Mouse (Mus musculus): ENCODE data around the gene Rars.
A peak's percentile ranks its signal among the peaks of the same experiment; 100 is the strongest.
"Not testable (repeated sequence)": the region's sequence is repeated elsewhere in the genome, so short reads cannot be mapped to it uniquely, and the experiment has no call there.

The Rars gene

DNA sequence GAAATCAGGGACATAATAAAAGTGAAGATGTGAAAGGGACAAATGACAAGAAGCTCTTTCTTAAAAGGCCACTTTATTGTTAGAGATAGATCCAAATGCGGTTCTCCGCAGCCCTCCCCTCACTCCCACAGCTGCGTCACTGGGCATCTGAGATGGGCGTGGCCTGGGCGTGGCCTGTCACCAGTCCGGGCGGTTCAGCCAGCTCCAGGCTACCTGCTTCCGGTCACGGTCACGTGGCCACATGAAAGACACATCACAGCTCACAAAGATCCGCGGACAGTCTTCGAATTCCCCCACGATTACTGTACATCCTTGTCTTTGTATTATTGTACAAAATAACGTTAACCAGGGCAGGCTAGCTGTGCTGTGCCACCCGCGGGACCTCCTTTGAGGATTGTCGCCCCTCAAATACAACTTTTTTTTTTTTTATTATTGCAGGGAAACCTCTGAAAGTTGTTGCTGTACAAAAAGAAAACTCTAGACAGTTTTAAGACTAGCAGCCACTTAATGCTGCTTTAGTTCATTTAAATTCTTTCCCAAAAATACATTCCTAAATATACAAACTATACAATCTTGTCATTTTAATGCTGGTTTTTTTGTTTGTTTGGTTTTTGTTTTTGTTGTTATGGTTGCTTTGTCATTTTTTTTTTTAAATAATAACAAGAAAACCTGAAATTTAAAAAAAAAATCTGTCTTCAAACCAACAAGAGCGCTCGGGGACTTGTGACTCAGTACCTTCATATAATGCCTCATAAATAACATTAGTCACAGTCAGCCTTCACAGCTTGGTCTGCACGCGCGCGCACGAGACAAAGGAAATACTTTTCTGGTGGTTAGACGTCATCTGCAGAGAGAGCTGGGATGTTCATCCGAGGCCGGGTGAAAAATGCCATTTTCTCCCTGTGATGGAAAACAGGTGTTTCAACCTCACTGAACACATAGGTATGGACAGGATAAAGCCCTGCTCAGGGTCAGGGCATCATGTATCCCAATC is 4.3 kb upstream of the Rars start:
- DNase-seq (ENCODE audit: low read depth, low spot score) = peak; percentile 92

DNA sequence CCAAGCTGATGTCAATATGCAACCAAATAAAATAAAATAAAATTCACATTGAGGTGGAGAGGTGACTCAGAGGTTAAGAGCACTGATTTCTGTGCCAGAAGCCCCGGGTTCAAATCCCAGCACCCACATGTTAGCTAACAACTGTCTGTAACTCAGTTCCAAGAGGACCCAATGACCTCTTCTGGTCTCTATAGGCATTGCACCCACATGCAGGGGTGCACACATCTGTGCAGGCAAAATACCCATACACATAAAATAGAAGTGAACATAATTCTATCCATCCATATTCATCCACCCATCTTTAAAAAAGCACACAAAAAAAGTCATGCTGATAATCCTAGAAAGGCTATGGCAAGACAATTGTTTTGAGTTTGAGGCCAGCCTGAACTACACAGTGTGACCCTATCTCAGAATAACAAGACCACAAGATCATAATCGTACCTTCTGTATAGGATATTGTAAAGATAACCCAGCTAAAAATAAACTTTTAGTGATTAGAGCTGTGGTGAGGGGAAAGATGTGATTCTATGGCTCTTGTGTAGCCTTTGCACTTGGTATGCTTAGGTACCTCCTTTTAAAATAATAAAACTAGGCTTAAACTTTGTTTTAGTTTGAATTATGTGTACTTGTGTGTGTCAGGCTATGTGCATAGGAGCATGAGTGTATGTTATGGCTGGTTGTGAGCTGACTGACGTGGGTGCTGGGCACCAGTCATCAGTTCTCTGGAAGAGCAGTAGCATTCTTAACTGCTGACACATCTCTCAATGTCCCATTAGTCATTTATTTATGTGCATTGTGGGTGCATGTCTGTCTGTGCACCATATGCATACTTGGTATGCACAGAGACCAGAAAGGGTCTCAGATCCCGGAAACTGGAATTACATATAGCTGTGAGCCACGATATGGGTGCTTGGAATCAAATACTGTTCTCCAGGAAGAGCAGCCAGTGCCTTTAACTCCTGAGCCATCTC is 3.1 kb upstream of the Rars start:
- no peak for DNase-seq (ENCODE audit: low read depth, low spot score)

- no peak for DNase-seq (ENCODE audit: low read depth, low spot score)
Measured at GRCm38 (mm10) chr11:35833270-35833669, 1.0 kb downstream of the Rars start.

GRCm38 (mm10) chr11:35832139-35832538 is 2.2 kb downstream of the Rars start:
- no peak for DNase-seq (ENCODE audit: low read depth, low spot score)

GRCm38 (mm10) chr11:35827714-35828113 is 6.6 kb downstream of the Rars start:
- DNase-seq (ENCODE audit: low read depth, low spot score) = no peak

DNA sequence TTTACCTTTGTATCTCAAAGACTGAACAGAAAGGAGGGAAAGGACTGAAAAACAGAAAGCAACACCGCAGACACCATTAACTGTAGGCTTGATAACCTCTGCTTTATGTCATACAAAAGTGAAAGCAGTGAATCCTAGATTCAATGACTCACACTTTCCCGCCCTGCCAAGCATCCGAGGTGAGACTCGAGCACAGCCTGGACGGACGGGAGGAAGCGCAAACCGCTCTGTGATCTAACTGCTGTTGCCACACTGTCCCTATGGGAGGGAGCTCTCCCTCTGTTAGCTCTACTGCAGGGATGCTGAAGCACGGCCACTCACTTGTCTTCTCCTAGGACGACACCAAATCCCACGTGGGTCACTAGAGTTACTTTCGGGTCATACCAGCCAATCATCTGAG is 18.0 kb downstream of the Rars start:
- DNase-seq (ENCODE audit: low read depth, low spot score) = no peak

DNA sequence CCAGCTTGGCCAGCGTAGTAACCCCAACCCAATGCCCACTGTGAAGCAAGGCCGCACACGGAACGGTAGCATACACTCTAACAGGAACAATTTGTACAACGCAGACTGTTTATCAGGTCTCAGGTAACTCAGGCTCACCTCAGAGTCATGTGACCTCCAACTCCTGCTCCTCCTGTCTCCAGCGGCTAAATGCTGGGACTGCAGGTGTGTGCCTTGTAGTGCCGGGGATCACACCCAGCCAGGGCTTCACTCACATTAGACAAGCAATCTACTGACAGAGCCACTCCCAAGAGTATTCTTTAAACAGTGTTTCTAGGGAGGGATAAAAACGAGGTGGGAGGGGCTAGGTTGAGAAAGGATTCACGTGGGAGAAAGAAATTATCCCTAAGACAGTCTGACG is 22.8 kb downstream of the Rars start:
- DNase-seq (ENCODE audit: low read depth, low spot score) = no peak

DNA sequence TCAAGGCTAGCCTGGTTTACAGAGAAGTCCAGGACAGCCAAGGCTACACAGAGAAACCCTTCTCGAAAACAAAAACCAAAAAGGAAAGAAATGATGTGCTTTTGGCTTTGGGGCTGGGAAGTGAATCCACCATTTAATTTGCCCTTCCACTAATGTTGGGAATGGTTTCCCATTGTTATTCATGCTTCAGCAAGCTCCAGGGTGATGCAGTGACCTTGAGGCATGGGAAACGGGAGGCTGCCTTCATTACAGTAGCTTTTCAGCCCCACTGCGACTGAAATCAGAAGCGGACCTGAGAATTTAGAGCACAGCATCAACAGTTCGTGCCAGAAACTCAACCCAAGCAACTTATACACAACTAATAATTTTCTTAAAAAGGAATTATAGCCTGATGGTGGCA is 33.0 kb downstream of the Rars start:
- DNase-seq (ENCODE audit: low read depth, low spot score) = no peak

GRCm38 (mm10) chr11:35798874-35799273 is 35.4 kb downstream of the Rars start, which contains the start of gene Fbll1:
Fbll1 (minus strand) TSS chr11:35798884.
- DNase-seq (ENCODE audit: low read depth, low spot score) = peak; percentile 88

- DNase-seq (ENCODE audit: low read depth, low spot score) = no peak
Measured at GRCm38 (mm10) chr11:35798495-35798820, 35.8 kb downstream of the Rars start.

- DNase-seq (ENCODE audit: low read depth, low spot score) = peak; percentile 14
Measured at GRCm38 (mm10) chr11:35797751-35798494, 36.4 kb downstream of the Rars start.

DNA sequence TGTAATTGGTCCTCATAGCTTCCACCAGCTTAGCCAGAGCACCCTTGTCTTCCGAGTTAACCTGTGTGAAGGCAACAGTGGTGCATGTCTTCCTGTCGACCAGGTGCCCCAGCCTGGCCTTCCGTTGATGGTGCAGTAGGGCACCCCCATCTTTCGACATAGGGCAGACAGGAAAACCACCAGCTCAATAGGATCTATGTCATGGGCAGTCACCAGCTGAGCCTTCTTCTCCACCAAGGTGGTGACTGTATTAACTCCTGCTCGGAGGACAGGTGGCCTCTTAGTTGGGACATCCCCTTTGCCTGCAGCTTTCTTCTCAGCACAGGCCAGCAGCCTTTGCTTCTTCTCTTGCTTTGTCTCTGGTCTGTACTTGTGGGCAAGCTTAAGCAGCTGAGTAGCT is 41.5 kb downstream of the Rars start:
- DNase-seq (ENCODE audit: low read depth, low spot score) = not testable (repeated sequence)

GRCm38 (mm10) chr11:35788443-35788842 is 45.9 kb downstream of the Rars start:
- DNase-seq (ENCODE audit: low read depth, low spot score) = no peak

DNA sequence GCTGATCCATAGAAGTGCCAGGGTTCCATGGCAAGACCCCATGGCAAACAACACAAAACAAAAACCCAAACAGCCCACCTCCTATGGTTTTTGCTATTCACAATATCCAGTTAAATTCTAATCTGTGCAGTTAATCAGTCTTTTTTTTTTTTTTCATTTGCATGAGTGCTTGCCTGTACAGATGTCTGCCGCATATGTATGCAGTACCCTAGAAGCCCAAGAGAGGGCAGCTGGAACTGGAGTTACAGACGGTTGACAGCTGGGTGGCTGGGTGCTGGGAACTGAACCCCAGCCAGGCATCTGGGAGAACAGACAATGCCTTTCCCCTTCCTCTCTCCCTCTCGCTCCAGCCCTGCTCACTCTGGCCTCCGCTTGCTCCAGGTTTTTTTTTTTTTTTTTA is 49.8 kb downstream of the Rars start:
- no peak for DNase-seq (ENCODE audit: low read depth, low spot score)

GRCm38 (mm10) chr11:35784002-35784401 is 50.3 kb downstream of the Rars start:
- DNase-seq (ENCODE audit: low read depth, low spot score) = no peak

GRCm38 (mm10) chr11:35783038-35783437 is 51.3 kb downstream of the Rars start:
- no peak for DNase-seq (ENCODE audit: low read depth, low spot score)

DNA sequence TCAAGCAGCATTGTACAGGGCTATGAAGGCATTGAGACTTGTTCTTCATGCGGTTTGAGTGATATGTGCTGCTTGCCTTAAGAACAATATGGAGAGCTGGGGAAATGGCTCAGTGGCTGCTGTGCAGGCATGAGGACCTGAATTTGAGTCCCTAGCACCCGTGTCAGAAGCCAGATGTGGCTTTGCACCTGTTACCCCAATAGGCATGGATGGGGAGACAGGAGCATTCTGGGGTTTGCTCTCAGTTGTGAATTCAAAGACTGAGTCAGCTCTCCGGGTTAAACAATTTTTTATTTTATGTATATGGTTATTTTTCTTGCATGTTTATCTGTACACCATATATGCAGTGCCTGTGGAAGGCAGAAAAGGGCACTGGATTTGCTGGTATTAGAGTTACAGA is 51.9 kb downstream of the Rars start:
- DNase-seq (ENCODE audit: low read depth, low spot score) = no peak

GRCm38 (mm10) chr11:35780336-35780735 is 54.0 kb downstream of the Rars start:
- DNase-seq (ENCODE audit: low read depth, low spot score) = no peak

DNA sequence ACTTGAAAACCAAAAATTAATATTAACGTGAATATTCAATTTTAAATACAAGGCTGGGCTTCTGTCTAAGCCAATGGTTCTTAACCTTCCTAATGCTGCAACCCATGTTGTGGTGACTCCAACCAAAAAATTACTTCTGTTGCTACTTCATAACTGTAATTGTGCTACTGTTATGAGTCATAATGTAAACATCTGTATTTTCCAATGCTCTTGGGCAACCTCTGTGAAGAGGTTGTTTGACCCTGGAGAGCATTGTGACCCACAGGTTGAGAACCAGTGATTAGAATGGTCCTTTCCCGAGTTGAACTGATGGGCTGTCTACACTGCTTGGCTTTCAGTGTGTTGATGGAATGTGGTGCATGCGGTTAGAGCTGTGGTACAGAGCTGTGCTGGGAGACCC is 57.9 kb downstream of the Rars start:
- DNase-seq (ENCODE audit: low read depth, low spot score) = no peak

GRCm38 (mm10) chr11:35775606-35776005 is 58.7 kb downstream of the Rars start:
- no peak for DNase-seq (ENCODE audit: low read depth, low spot score)

DNA sequence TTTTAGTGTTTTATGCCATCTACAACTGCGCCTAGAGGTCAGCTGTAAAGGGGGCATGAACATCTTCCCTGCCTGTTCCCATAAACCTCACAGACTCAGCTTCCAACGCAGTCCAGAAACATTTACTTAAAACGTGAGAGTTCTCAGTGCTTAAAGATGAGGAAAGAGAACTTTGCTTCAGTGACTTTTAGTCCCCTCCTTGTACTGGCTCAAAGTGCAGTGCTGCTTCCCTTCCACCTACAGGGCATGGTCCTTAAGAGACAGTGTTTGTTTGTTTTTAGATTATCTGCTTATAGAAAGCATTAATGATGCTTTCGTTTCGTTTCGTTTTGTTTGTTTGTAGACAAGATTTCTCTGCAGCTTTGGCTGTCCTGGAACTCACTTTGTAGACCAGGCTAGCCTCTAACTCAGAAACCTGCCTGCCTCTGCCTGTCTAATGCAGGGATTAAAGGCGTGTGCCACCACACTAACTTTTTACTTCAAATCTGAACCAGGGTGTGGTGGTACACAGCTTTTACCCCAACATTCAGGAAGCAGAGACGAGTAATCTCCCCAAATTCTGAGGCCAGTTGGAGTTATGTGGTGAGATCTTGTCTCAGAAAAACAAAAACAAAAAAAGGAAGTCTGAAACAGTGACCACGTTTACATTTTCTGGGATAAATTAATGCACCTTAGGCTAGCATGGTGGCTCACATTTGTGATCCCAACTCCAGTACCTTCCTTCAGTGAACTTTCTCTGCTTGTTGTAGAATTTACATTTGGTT is 63.4 kb downstream of the Rars start:
- no peak for DNase-seq (ENCODE audit: low read depth, low spot score)
